Mouse (Mus musculus): ENCODE measurements around the gene Htr5b. TPM values are rescaled to one million over a fixed set of nuclear protein-coding genes. Genes with fewer than 3 reads are reported as not detected.
A peak's percentile ranks its signal among the peaks of the same experiment; 100 is the strongest.

Gene Htr5b
- polyA plus RNA-seq, 1 experiment from 2014 or later = 0.49 TPM

- Histone ChIP-seq H3K4me2 (no peak overlapping the region), H3K9ac (no peak overlapping the region), H3K27me3 (no peaks in the 10 kb centered on the region), H3K27ac (no peak overlapping the region), H3K36me3 (peaks cover 76% of the 10 kb centered on the region), H3K9me3 (no peaks in the 10 kb centered on the region), H3K4me3 (no peak overlapping the region), H3K4me1 (replicated peaks) (no peaks in the 10 kb centered on the region)
- 99% methylated on average over 5 of the region's 5 CpGs for WGBS
- ATAC-seq (ENCODE audit: low FRiP score) = no peak
These were observed 48.9 kb downstream of the Htr5b start for GRCm38 (mm10) chr1:121479403-121479802.

- Histone ChIP-seq H3K9me3 (no peaks in the 10 kb centered on the region), H3K9ac (no peak overlapping the region), H3K36me3 (peaks cover 71% of the 10 kb centered on the region), H3K4me1 (replicated peaks) (no peaks in the 10 kb centered on the region), H3K27me3 (no peaks in the 10 kb centered on the region), H3K4me2 (no peak overlapping the region), H3K4me3 (no peak overlapping the region), H3K27ac (no peak overlapping the region)
- 91% methylated on average over 12 of the region's 12 CpGs for WGBS
- no peak for ATAC-seq (ENCODE audit: low FRiP score)
These were observed 49.8 kb downstream of the Htr5b start for GRCm38 (mm10) chr1:121478284-121478980.

- 98% methylated on average over 5 of the region's 5 CpGs for WGBS
- Histone ChIP-seq H3K27ac (no peak overlapping the region), H3K4me1 (replicated peaks) (no peaks in the 10 kb centered on the region), H3K36me3 (peaks cover 64% of the 10 kb centered on the region), H3K9ac (no peak overlapping the region), H3K4me2 (no peak overlapping the region), H3K27me3 (no peaks in the 10 kb centered on the region), H3K4me3 (no peak overlapping the region), H3K9me3 (no peaks in the 10 kb centered on the region)
- no peak for ATAC-seq (ENCODE audit: low FRiP score)
These were observed 50.5 kb downstream of the Htr5b start for GRCm38 (mm10) chr1:121477716-121478115.

- 83% methylated on average over 5 of the region's 5 CpGs for WGBS
- H3K4me3 ChIP-seq = no peak overlapping the region
These were observed 56.8 kb downstream of the Htr5b start for GRCm38 (mm10) chr1:121471503-121471902.

GRCm38 (mm10) chr1:121468271-121468670 is 60.0 kb downstream of the Htr5b start:
- peaks cover 64% of the 10 kb centered on the region for H3K36me3 ChIP-seq
- H3K27me3 ChIP-seq = no peaks in the 10 kb centered on the region
- 80% methylated on average over 2 of the region's 2 CpGs for WGBS
- no peak overlapping the region for H3K27ac ChIP-seq
- no peak overlapping the region for H3K4me3 ChIP-seq
- no peak overlapping the region for H3K4me2 ChIP-seq
- no peak for ATAC-seq (ENCODE audit: low FRiP score)
- no peaks in the 10 kb centered on the region for H3K9me3 ChIP-seq
- H3K4me1 ChIP-seq (replicated peaks) = no peaks in the 10 kb centered on the region
- no peak overlapping the region for H3K9ac ChIP-seq

More at GRCm38 (mm10) chr1:121471503-121471902, 56.8 kb downstream of the Htr5b start:
- ATAC-seq (ENCODE audit: low FRiP score) = no peak
- H3K4me1 ChIP-seq (replicated peaks) = no peaks in the 10 kb centered on the region
- H3K4me2 ChIP-seq = no peak overlapping the region
- H3K36me3 ChIP-seq = peaks cover 45% of the 10 kb centered on the region
- H3K27ac ChIP-seq = no peak overlapping the region
- no peaks in the 10 kb centered on the region for H3K9me3 ChIP-seq
- H3K27me3 ChIP-seq = no peaks in the 10 kb centered on the region
- H3K9ac ChIP-seq = no peak overlapping the region

GRCm38 (mm10) chr1:121466276-121466675 is 62.0 kb downstream of the Htr5b start:
- Histone ChIP-seq H3K36me3 (peaks cover 79% of the 10 kb centered on the region), H3K27ac (no peak overlapping the region), H3K4me2 (no peak overlapping the region), H3K4me3 (no peak overlapping the region), H3K9ac (no peak overlapping the region), H3K9me3 (no peaks in the 10 kb centered on the region), H3K4me1 (replicated peaks) (no peaks in the 10 kb centered on the region), H3K27me3 (no peaks in the 10 kb centered on the region)
- no peak for ATAC-seq (ENCODE audit: low FRiP score)
- WGBS = 88% methylated on average over 3 of the region's 3 CpGs

GRCm38 (mm10) chr1:121463806-121464205 is 64.5 kb downstream of the Htr5b start:
- Histone ChIP-seq H3K4me2 (no peak overlapping the region), H3K36me3 (peaks cover 64% of the 10 kb centered on the region), H3K4me3 (no peak overlapping the region), H3K9ac (no peak overlapping the region), H3K4me1 (replicated peaks) (no peaks in the 10 kb centered on the region), H3K27me3 (no peaks in the 10 kb centered on the region), H3K27ac (no peak overlapping the region), H3K9me3 (no peaks in the 10 kb centered on the region)
- 88% methylated on average over 7 of the region's 7 CpGs for WGBS
- ATAC-seq (ENCODE audit: low FRiP score) = no peak

- 69% methylated on average over 1 of the region's 1 CpGs for WGBS
- Histone ChIP-seq H3K9me3 (no peaks in the 10 kb centered on the region), H3K36me3 (peaks cover 59% of the 10 kb centered on the region), H3K4me3 (no peak overlapping the region), H3K27ac (no peak overlapping the region), H3K4me1 (replicated peaks) (no peaks in the 10 kb centered on the region), H3K9ac (no peak overlapping the region), H3K4me2 (no peak overlapping the region), H3K27me3 (no peaks in the 10 kb centered on the region)
- ATAC-seq (ENCODE audit: low FRiP score) = no peak
These were observed 65.6 kb downstream of the Htr5b start for GRCm38 (mm10) chr1:121462643-121463042.

- whole genome bisulfite sequencing = 94% methylated on average over 7 of the region's 7 CpGs
- no peak for ATAC-seq (ENCODE audit: low FRiP score)
- Histone ChIP-seq H3K4me3 (no peak overlapping the region), H3K4me1 (replicated peaks) (no peaks in the 10 kb centered on the region), H3K4me2 (no peak overlapping the region), H3K27me3 (no peaks in the 10 kb centered on the region), H3K27ac (no peak overlapping the region), H3K9me3 (no peaks in the 10 kb centered on the region), H3K36me3 (peaks cover 58% of the 10 kb centered on the region), H3K9ac (no peak overlapping the region)
These were observed 66.4 kb downstream of the Htr5b start for GRCm38 (mm10) chr1:121461895-121462294.

GRCm38 (mm10) chr1:121460077-121460476 is 68.2 kb downstream of the Htr5b start:
- 0 out of 2 replicates have a peak, but pooled peaks have one; percentile 28 for ATAC-seq (ENCODE audit: low FRiP score)
- Histone ChIP-seq H3K27ac (no peak overlapping the region), H3K4me2 (no peak overlapping the region), H3K4me1 (replicated peaks) (no peaks in the 10 kb centered on the region), H3K27me3 (no peaks in the 10 kb centered on the region), H3K4me3 (no peak overlapping the region), H3K36me3 (peaks cover 50% of the 10 kb centered on the region), H3K9me3 (no peaks in the 10 kb centered on the region), H3K9ac (no peak overlapping the region)
- 77% methylated on average over 6 of the region's 6 CpGs for WGBS

Other genes with a start within 250 kb of the Htr5b start
- gene Insig2, start 195.9 kb downstream of the Htr5b start, polyA plus RNA-seq (2015; fragmentation: Nextera tagmentation; extraction: Ambion mirVana) = 43.4 and 49.5 TPM in 2 replicates
- gene Ccdc93, start 97.4 kb downstream of the Htr5b start, polyA plus RNA-seq (2015; fragmentation: Nextera tagmentation; extraction: Ambion mirVana) = 11.9 TPM in 2 replicates
- 50.6 and 52.9 TPM in 2 replicates for gene Ddx18, start 39.5 kb upstream of the Htr5b start, polyA plus RNA-seq (2015; fragmentation: Nextera tagmentation; extraction: Ambion mirVana)